Mouse (Mus musculus): ENCODE results near the gene Pts.

Pts gene

GRCm38 (mm10) chr9:50533328-50533727 lies 4.8 kb upstream of the Pts start:
- DNase-seq (ENCODE audit: low read depth, low spot score) = peak; percentile 68

- peak; percentile 72 for DNase-seq (ENCODE audit: low read depth, low spot score)
Observed at GRCm38 (mm10) chr9:50530890-50531289, 2.4 kb upstream of the Pts start.

DNA sequence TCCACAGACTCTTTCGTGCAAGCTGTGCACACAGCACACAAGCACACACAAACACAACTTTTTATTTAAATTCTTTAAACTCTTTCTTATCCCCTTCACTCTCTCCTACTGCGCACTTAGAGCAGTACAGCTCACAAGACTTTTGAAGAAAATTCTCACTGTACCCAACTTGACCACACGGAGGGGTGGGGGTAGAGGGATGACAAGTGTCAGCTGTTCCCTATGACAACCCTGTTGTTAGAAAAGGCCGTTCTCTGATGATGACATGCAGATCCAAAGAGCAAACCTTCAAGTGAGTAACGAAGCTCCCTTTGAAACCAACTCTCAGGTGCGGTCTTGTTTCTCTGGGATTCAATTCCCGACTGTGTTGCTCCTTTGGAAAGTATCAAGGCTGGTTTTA lies 664 bp downstream of the Pts start:
- DNase-seq (ENCODE audit: low read depth, low spot score) = peak; percentile 64

DNA sequence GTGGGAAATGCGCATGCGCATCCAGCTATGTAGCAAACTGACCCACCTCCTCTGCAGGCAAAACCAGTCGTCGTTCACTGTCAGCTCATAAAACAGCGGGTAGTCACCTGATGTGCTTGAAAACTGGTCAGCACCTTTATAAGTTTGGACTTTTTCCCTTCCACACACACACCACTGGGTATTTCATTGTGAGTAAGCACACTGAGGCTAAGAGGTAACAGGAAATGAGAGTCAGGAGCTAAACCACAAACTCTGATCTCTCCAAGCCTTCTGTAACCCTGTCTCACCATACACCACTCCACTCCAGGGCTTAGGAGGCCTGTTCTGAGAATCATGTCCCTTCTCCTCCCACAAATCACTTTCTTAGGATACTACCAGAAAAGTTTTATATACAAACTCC lies 2.9 kb downstream of the Pts start:
- DNase-seq (ENCODE audit: low read depth, low spot score) = no peak

DNA sequence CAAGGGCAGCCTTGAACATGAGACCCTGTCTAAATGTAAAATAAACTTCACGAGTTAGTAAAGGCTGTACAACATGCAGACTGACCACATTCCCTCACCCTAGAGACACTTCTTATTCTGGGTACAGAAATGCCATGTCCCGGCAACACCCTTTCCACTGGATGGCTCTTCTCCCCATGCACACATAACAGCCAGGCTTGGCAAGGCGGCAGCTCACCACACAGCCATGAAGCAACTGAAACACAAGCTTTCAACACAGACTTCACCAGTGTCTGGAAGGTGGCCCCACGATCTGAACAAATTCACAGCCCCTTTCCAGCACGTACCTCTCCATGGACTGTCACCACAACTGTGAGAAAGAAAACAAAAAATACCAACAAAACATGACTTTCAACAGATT lies 3.6 kb downstream of the Pts start:
- DNase-seq (ENCODE audit: low read depth, low spot score) = no peak

DNA sequence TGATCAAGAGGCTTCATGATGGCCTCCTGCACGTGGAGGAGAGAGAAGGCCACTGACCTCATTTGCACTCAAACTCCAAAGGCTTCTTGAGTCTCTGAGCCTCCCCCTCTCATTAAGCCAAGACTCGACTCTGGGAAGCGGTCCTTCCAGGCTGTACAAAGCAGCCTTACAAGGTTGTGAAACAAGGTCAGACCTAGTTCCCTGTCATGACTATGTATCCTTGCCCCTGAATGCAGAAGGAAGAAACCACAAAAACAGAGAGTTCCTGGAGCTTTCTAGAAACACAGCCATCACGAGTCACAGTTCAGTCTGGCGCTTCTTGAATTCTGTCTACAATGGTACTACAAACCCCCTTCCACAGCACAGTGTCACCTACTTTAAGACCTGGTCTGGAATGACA lies 6.0 kb downstream of the Pts start:
- DNase-seq (ENCODE audit: low read depth, low spot score) = no peak

- no peak for DNase-seq (ENCODE audit: low read depth, low spot score)
Observed at GRCm38 (mm10) chr9:50521562-50521961, 7.0 kb downstream of the Pts start.

GRCm38 (mm10) chr9:50520748-50521147 lies 7.8 kb downstream of the Pts start:
- DNase-seq (ENCODE audit: low read depth, low spot score) = no peak

DNA sequence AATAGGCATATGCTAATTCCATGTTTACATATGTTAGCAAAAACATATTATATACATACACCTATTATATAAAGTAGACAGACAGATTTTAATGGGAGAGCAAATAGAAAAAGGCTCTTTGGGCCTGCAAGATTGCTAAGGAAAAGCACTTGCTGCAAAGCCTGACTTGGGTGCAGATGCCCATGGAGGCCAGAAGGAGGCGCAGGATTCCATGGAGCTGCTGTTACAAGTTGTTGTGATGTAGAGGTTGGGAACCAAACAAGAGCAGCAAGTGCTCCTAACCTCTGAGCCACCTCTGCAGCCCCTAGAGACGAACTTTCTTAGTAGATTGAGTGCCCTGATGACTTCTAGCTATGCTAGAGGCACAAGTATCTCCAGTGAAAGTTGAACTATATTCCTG lies 9.7 kb downstream of the Pts start:
- peak; percentile 54 for DNase-seq (ENCODE audit: low read depth, low spot score)

DNA sequence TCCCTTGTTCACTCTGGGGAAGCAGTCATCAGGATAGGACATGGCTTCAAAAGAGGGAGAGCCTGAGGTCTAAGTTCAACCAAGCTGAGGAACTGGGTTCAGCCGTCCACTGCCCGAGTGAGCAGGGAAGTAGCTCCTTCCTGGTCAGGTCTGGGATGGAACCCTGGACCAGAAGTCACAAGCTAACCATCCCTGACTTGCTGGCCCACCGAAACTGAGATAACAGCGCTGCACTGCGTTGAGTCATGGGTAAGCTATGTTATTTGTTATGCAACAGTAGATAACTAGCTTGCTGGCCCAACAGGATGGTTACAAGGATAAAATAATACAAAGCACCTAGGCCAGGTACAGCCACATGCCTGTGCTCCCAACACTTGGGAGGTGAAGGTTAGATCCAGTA lies 13.1 kb downstream of the Pts start:
- no peak for DNase-seq (ENCODE audit: low read depth, low spot score)

GRCm38 (mm10) chr9:50507570-50507969 lies 21.0 kb downstream of the Pts start:
- DNase-seq (ENCODE audit: low read depth, low spot score) = no peak

DNA sequence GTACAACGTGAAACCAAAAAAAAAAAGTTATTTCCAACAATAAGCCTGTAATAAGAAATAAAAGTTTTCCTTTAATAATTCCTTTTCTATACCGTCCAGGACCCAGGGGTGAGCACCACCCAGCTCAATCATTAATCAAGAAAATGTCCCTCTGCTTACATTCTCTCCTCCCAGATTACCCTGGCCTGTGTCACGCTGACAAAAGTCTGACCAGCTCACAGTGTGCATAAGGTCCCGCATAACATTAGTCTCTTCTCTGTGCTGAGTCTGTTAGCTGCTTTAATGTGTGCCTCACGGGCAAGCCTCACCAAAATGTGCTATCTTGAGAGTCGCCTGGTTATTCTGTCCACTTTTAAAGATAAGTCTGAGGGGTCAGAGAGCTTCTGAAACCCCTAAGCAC lies 23.1 kb downstream of the Pts start:
- DNase-seq (ENCODE audit: low read depth, low spot score) = no peak

DNA sequence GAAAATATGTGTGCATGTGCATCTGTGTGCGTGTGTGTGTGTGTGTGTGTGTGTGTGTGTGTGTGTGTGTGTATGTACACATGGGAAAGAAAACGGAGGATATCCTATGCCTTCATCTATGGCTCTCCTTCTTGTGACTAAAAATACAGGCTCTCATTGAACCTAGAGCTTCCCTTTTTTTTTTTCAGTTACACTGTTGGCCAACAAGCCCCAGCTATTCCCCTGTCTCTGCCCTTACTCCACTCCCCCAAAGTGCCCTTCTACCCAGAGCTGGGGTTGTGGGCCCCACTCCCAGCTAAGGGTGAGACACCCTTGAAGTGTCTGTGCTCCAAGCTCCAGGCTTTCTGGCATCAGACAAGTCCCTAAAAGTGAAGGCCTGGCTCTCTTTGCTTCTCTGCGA lies 25.6 kb downstream of the Pts start:
- DNase-seq (ENCODE audit: low read depth, low spot score) = no peak

DNA sequence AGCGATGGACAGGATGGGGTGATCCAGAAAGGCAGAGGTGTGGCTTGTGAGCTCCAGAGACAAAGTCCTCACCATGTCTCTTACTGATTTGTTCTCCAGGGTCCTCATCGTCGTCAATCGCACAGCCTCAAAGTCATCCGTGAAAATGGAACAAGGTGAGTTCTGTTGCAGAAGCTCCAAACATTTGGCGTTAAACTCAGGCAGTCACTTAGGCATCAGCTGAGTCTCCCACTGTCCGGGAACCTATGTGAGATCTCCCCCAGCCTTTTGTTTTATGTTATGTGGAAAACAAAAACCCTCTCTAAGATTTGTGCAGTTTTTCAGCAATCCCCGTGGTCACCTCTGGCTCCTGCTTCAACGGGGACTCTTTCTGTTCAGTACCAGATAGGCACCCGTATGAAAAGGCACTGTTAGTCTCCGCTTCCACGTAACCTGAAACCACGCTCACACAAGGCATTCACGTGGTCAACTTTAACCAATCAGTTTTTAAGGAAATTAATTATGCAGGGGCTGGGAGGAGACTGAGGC lies 27.5 kb downstream of the Pts start:
- peak; percentile 67 for DNase-seq (ENCODE audit: low read depth, low spot score)

DNA sequence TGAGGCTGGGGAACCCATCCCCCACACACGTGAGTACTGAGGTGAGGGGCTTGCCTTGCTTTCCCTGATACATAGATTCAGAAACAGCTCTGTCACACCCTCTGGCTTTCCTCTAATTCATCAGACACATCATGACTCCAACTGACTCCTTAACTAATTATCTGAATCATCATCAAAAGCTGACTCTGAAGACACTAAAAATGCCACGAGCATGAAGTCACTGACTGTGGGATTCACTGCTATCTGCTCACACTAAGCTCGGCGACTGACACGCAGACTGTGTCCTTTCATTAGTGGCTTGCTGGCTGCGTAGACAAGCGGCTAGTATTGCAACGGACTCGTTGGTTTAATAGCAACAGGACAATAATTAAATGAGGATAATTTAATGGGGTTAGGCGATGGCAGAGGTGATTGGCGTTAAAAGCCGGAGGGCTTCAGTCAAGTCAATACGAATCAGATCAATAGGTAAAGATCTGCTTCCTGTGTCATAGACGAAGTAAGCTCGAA lies 28.0 kb downstream of the Pts start:
- DNase-seq (ENCODE audit: low read depth, low spot score) = no peak

GRCm38 (mm10) chr9:50499781-50500180 lies 28.7 kb downstream of the Pts start:
- DNase-seq (ENCODE audit: low read depth, low spot score) = no peak

- peak; percentile 14 for DNase-seq (ENCODE audit: low read depth, low spot score)
Observed at GRCm38 (mm10) chr9:50498815-50499214, 29.7 kb downstream of the Pts start.

- no peak for DNase-seq (ENCODE audit: low read depth, low spot score)
Observed at GRCm38 (mm10) chr9:50497536-50497935, 31.0 kb downstream of the Pts start.

- no peak for DNase-seq (ENCODE audit: low read depth, low spot score)
Observed at GRCm38 (mm10) chr9:50497076-50497475, 31.4 kb downstream of the Pts start.

GRCm38 (mm10) chr9:50496546-50496945 lies 32.0 kb downstream of the Pts start:
- no peak for DNase-seq (ENCODE audit: low read depth, low spot score)

GRCm38 (mm10) chr9:50496151-50496505 lies 32.4 kb downstream of the Pts start:
- DNase-seq (ENCODE audit: low read depth, low spot score) = no peak

DNA sequence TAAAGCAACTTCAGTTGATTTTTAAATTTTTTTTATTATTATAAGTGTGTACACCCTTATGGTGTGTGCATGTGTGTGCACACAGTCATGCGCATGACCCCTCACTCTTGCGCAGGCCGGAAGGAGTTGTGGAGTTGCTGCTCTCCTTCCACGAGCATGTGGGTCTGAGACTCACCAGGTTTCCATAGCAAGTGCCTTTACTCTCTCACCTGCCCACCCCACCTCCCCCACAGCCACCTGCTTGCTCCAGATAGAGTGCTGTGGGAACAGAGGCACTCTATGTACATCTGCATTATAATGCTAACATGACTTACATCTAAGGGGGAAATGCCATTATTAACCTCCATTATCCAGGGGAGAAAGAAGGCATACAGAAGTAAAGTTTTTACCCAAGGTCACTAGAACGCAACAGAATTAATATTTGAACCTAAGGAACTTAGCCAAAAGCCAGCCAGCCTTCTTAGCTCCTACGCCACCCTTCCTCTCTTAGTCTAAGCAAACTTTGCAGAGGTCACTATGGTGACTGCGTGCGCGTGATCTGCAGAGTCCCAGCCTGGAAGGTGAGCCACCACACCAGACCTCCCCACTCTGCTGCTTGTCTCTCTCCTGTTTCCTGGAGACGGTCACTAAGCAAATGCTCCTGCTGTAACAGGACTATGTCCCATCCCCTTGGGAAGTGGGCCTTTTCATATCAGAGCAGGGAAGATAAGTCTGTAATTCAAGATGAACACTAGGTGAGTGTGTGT lies 32.9 kb downstream of the Pts start:
- DNase-seq (ENCODE audit: low read depth, low spot score) = no peak

- no peak for DNase-seq (ENCODE audit: low read depth, low spot score)
Observed at GRCm38 (mm10) chr9:50494311-50494710, 34.2 kb downstream of the Pts start, which contains the start of gene Plet1. Gene Plet1, plus strand, starts transcription at chr9:50494525.

DNA sequence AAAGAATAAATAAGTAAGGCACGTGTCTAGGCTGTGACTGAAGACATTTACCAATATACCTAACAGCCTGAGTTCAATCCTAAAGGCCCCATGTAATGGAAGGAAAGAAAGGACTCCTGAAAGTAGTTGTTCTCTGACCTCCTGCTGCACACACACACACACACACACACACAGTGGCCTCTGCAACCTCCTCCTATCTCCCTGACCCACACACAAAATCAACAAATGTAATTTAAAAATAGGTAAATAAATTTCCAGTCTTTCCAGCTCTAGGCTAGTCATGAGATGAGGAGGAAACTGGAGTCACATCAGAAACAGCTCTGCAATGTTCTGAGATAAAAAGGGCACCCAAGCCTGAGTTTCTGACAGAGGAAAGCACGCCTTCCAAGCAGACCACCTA lies 34.7 kb downstream of the Pts start:
- DNase-seq (ENCODE audit: low read depth, low spot score) = no peak
